Mouse (Mus musculus) limb, embryonic 10.5 days (tissue): ENCODE results near the gene Olfr353. TPM values are rescaled to one million over a fixed set of nuclear protein-coding genes. Genes with fewer than 3 reads are reported as not detected.

Experiments
- DNase-seq: peaks from one replicate; pipeline ENCODE4 v3.0.0-alpha.2; 2017; ENCODE audit warnings: low spot score
- H3K27ac ChIP-seq: fragments of 300-500 bp; sonication (generic); 2 replicates; pipeline ENCODE4 v1.5.1; 2016; ENCODE audit warnings: mild to moderate bottlenecking
- H3K27me3 ChIP-seq: fragments of 300-500 bp; sonication (generic); 2 replicates; pipeline ENCODE4 v1.6.1; 2016; ENCODE audit warnings: low read depth, mild to moderate bottlenecking; ENCODE audit not compliant: poor library complexity, severe bottlenecking
- H3K36me3 ChIP-seq: fragments of 300-500 bp; sonication (generic); 2 replicates; pipeline ENCODE4 v1.6.1; 2016; ENCODE audit warnings: mild to moderate bottlenecking, moderate library complexity
- H3K4me1 ChIP-seq: fragments of 300-500 bp; sonication (generic); 2 replicates; pipeline ENCODE4 v1.6.1; 2016
- H3K4me3 ChIP-seq: fragments of 300-500 bp; sonication (generic); 2 replicates; pipeline ENCODE4 v1.5.1; 2016; ENCODE audit warnings: mild to moderate bottlenecking, moderate library complexity
- H3K9me3 ChIP-seq: fragments of 300-500 bp; sonication (generic); replicated peaks from 2 replicates; pipeline ENCODE4 v1.6.1; 2016; ENCODE audit warnings: mild to moderate bottlenecking
- WGBS: fragments of 180-500 bp; shearing (Covaris S2); methylation state at CpG from one replicate; pipeline ENCODE4 v1.1.7; 2016; 5-methylcytosine and 5-hydroxymethylcytosine counted together
- polyA plus RNA-seq: library from polyadenylated mRNA; unstranded; fragments of >200 nt; fragmentation: Nextera tagmentation; extraction: Ambion mirVana; gene quantifications from 2 replicates; pipeline ENCODE4 v1.2.1, GENCODE M21; 2016

Gene Olfr353
- not detected in 2 replicates for polyA plus RNA-seq

DNA sequence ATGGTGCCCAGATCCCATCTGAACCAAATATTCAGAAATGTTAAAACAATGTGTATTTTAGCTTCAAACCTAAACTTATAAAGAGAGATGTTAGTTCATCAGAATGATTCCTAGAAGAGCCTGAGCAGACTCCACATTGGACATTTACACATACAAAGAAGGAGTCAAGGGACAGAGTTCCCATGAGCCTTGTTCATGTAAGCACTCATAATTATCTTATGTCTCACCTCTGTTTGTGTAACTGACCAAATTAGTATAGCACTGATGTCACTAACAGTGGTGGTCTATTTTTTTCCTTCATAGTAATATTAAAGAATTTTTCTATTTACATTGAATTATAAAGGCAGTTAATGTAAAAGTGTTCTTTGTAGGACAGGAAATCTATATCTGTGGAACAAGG, at the start of gene Olfr353:
TSS of gene Olfr353 (minus strand) at position 101 of the 400 bp plus-strand sequence.
- H3K27me3 ChIP-seq = no peaks in the 10 kb centered on the region
- no peak within 1 kb of the TSS for H3K4me3 ChIP-seq
- 0 out of 2 replicates have a peak, but pooled peaks cover 5% of the 10 kb centered on the region for H3K9me3 ChIP-seq
- H3K27ac ChIP-seq = no peak within 1 kb of the TSS
- DNase-seq = no peak
- H3K36me3 ChIP-seq = no peaks in the 10 kb centered on the region
- no peaks in the 10 kb centered on the region for H3K4me1 ChIP-seq

DNA sequence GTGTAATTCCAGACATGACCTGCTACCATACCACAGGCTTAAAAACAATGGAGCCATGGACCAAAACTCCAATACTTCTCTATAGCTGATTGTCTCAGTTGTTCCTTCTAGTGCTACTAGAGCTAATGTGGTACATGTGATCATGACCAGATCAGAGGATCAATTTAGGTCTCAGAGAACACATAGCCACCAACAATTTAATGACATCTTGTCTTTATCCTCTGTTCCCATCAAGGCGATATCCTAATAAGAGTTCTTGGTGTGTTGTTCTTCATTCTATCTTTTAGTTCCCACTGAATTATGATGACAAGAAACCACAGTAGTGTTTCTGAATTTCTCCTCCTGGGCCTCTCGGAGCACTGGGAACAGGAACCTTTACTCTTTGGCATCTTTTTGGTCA, 44.1 kb upstream of the Olfr353 start, which contains the start of gene Olfr356:
TSS of gene Olfr356 (plus strand) at position 301 of the 400 bp plus-strand sequence.
- H3K9me3 ChIP-seq = no peaks in the 10 kb centered on the region; the same call in 1 of the 2 replicates
- no peaks in the 10 kb centered on the region for H3K27me3 ChIP-seq
- H3K27ac ChIP-seq = no peak within 1 kb of the TSS
- H3K36me3 ChIP-seq = no peaks in the 10 kb centered on the region
- DNase-seq = no peak
- 90% methylated on average over 2 of the region's 2 CpGs for WGBS
- H3K4me1 ChIP-seq = no peaks in the 10 kb centered on the region
- H3K4me3 ChIP-seq = no peak within 1 kb of the TSS

DNA sequence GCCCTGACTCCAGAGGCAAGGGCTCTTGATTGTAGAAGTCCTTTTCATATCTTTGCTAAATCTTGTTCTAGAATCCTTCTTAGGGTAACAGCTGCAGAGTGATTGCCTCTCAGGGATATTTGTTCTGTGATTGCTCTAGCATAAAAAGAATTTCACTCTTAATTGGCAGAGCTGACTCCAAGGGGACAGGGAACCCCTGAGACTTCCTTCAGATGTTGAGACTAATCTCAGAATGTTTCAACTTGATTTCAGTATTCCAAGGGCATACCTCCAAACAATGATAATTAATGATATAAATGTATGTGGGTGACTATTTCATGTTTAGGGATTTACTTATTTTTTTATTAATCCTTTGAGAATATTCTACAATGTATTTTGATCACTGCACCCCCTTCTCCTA, 36.1 kb upstream of the Olfr353 start, which contains the start of gene Olfr355:
TSS of gene Olfr355 (minus strand) at position 101 of the 400 bp plus-strand sequence.
- Histone ChIP-seq H3K4me3 (no peak within 1 kb of the TSS), H3K27me3 (no peaks in the 10 kb centered on the region), H3K36me3 (no peaks in the 10 kb centered on the region), H3K4me1 (no peaks in the 10 kb centered on the region), H3K27ac (no peak within 1 kb of the TSS), H3K9me3 (no peaks in the 10 kb centered on the region)
- no peak for DNase-seq

DNA sequence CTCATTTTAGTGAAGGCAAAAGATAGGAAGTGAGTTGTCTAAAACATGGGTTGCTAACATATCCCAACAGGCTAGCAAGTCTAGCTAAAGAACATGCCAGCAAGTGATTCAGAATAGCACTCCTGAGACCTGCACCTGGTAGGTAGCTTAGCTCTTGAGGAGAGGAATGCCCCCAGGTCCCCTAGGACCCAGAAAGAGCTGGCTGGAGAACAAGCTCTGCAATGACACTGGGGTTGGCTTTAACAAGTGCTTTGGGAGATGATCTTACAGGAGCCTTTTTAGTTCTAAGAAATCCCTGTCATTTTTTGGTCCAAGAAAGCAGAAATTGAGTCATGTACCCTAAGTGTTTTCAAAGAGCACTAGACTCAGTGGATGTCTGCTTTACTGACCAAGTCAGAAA, 12.6 kb upstream of the Olfr353 start, which contains the start of gene Olfr354:
TSS of gene Olfr354 (plus strand) at position 301 of the 400 bp plus-strand sequence.
- H3K4me1 ChIP-seq = no peaks in the 10 kb centered on the region
- no peaks in the 10 kb centered on the region for H3K36me3 ChIP-seq
- H3K9me3 ChIP-seq = no peaks in the 10 kb centered on the region
- H3K27me3 ChIP-seq = no peaks in the 10 kb centered on the region
- no peak within 1 kb of the TSS for H3K27ac ChIP-seq
- no peak within 1 kb of the TSS for H3K4me3 ChIP-seq
- DNase-seq = no peak

DNA sequence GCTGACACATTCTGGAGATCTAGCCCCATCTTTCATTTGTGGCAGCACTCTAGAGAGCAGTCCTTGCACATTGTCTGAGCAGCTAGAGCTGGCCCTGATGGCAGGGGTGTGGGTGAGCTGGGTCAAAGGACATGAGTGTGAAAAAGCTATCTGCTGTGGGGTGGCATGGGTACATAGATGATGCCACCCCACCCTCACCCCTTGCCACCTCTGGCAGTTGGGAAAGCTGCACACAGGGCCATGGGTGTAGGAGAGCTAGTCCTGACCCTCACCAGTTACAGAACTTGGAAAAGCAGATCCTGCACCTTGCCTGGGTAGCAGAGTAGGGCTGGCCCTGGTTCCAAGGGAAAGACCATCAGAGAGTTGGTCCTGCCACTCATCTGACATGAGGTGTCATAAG, 4.4 kb upstream of the Olfr353 start:
- Histone ChIP-seq H3K36me3 (no peaks in the 10 kb centered on the region), H3K9me3 (0 out of 2 replicates have a peak, but pooled peaks cover 5% of the 10 kb centered on the region), H3K27me3 (no peaks in the 10 kb centered on the region), H3K27ac (no peak overlapping the region), H3K4me1 (no peaks in the 10 kb centered on the region), H3K4me3 (no peak overlapping the region)
- DNase-seq = no peak

DNA sequence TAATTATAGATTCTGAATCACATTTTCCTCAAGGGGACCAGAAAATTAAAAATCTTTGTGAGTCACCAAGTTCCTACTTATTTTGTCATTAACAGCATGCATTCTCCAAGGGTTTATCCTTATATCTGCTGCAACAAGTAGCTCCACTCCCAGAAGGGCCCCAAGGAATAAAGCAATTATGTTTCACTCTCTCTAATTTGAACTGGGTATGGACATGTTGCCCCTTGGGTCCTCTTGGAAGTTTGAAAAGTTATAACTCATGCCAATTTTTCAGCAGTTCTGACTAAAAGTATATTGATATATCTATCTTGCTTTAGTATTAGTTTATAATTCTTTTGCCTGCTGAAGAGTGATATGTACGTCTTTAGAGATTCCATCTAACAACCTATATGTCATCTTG, 24.6 kb downstream of the Olfr353 start, which contains the start of gene Olfr352:
TSS of gene Olfr352 (plus strand) at position 301 of the 400 bp plus-strand sequence.
- Histone ChIP-seq H3K4me1 (no peaks in the 10 kb centered on the region), H3K27ac (no peak within 1 kb of the TSS), H3K9me3 (no peaks in the 10 kb centered on the region; the same call in 1 of the 2 replicates), H3K27me3 (no peaks in the 10 kb centered on the region), H3K4me3 (no peak within 1 kb of the TSS), H3K36me3 (no peaks in the 10 kb centered on the region)
- 88% methylated on average over 1 of the region's 1 CpGs for WGBS
- no peak for DNase-seq

DNA sequence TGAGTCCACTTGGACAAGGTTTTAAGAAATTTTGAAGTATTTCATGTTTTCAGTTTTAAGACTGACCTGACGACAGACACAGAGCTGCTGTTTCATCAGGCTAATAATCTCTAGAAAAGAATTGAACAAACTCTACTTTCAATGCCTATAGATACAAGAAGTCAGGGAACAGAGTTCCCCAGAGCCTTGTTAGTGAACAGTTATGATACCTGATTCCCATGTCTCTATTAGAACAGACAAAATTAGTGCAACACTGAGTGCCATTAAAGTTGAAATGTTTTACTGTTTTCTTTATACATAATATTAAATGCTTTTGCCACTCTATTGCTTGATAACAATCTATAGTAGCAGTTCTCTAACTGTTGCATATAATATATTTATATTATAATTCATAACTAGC, 30.2 kb downstream of the Olfr353 start, which contains the start of gene Olfr351:
TSS of gene Olfr351 (minus strand) at position 101 of the 400 bp plus-strand sequence.
- H3K4me1 ChIP-seq = no peaks in the 10 kb centered on the region
- H3K36me3 ChIP-seq = no peaks in the 10 kb centered on the region
- H3K27ac ChIP-seq = no peak within 1 kb of the TSS
- 91% methylated on average over 1 of the region's 1 CpGs for WGBS
- no peaks in the 10 kb centered on the region for H3K27me3 ChIP-seq
- no peak for DNase-seq
- no peak within 1 kb of the TSS for H3K4me3 ChIP-seq
- no peaks in the 10 kb centered on the region for H3K9me3 ChIP-seq

DNA sequence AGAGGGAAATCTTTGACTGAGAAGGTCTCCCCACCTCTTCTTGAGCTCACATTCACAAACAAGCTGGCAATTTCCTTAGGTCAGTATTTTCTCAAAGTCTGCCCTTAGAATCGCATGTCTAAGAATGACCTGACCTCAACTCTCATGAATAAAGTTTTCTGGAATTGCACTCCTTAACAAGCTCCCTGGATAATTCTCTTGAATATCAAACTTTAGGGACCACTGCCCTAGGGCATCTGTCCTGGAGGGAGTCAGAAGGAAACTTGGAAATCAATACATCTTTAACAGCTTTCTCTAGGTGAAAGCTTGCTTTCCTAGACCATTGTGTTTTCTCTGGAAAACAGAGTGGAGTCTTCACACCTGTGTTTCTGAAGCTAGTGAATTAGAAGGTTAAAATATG, 46.7 kb downstream of the Olfr353 start, which contains the start of gene Olfr350:
TSS of gene Olfr350 (plus strand) at position 301 of the 400 bp plus-strand sequence.
- no peak within 1 kb of the TSS for H3K4me3 ChIP-seq
- WGBS = 85% methylated on average over 1 of the region's 1 CpGs
- 0 out of 2 replicates have a peak, but pooled peaks cover 2% of the 10 kb centered on the region for H3K9me3 ChIP-seq
- DNase-seq = no peak
- H3K27me3 ChIP-seq = no peaks in the 10 kb centered on the region
- no peak within 1 kb of the TSS for H3K27ac ChIP-seq
- H3K4me1 ChIP-seq = no peaks in the 10 kb centered on the region
- H3K36me3 ChIP-seq = no peaks in the 10 kb centered on the region

Other genes starting within 250 kb of the Olfr353 start
- not detected in 2 replicates for gene Olfr346, start 207.1 kb downstream of the Olfr353 start, polyA plus RNA-seq
- gene Olfr347, start 161.0 kb downstream of the Olfr353 start, polyA plus RNA-seq = not detected in 2 replicates
- not detected in 2 replicates for gene Olfr348, start 108.7 kb downstream of the Olfr353 start, polyA plus RNA-seq
- not detected in 2 replicates for gene Olfr50, start 102.4 kb downstream of the Olfr353 start, polyA plus RNA-seq
- gene Olfr3, start 75.9 kb downstream of the Olfr353 start, polyA plus RNA-seq = not detected in 2 replicates
- not detected in 2 replicates for gene Olfr350, start 46.6 kb downstream of the Olfr353 start, polyA plus RNA-seq
- not detected in 2 replicates for gene Olfr351, start 30.3 kb downstream of the Olfr353 start, polyA plus RNA-seq
- gene Olfr352, start 24.5 kb downstream of the Olfr353 start, polyA plus RNA-seq = not detected in 2 replicates
- not detected in 2 replicates for gene Olfr354, start 12.7 kb upstream of the Olfr353 start, polyA plus RNA-seq
- not detected in 2 replicates for gene Olfr355, start 36.0 kb upstream of the Olfr353 start, polyA plus RNA-seq
- gene Olfr356, start 44.2 kb upstream of the Olfr353 start, polyA plus RNA-seq = not detected in 2 replicates
- gene Olfr357, start 100.9 kb upstream of the Olfr353 start, polyA plus RNA-seq = not detected in 2 replicates
- gene Olfr358, start 116.4 kb upstream of the Olfr353 start, polyA plus RNA-seq = not detected in 2 replicates
- gene Olfr360, start 172.8 kb upstream of the Olfr353 start, polyA plus RNA-seq = not detected in 2 replicates
- not detected in 2 replicates for gene Olfr361, start 196.4 kb upstream of the Olfr353 start, polyA plus RNA-seq
- gene Olfr362, start 225.0 kb upstream of the Olfr353 start, polyA plus RNA-seq = not detected in 2 replicates
- not detected in 2 replicates for gene Olfr364-ps1, start 246.4 kb upstream of the Olfr353 start, polyA plus RNA-seq